Mouse (Mus musculus) kidney, adult 8-10 months (tissue): ENCODE measurements around the gene Ptgfrn.

Source experiments
- DNase-seq, 2 experiments: peaks; one replicate each; pipeline ENCODE4 v3.0.0; 2022

Ptgfrn gene

DNA sequence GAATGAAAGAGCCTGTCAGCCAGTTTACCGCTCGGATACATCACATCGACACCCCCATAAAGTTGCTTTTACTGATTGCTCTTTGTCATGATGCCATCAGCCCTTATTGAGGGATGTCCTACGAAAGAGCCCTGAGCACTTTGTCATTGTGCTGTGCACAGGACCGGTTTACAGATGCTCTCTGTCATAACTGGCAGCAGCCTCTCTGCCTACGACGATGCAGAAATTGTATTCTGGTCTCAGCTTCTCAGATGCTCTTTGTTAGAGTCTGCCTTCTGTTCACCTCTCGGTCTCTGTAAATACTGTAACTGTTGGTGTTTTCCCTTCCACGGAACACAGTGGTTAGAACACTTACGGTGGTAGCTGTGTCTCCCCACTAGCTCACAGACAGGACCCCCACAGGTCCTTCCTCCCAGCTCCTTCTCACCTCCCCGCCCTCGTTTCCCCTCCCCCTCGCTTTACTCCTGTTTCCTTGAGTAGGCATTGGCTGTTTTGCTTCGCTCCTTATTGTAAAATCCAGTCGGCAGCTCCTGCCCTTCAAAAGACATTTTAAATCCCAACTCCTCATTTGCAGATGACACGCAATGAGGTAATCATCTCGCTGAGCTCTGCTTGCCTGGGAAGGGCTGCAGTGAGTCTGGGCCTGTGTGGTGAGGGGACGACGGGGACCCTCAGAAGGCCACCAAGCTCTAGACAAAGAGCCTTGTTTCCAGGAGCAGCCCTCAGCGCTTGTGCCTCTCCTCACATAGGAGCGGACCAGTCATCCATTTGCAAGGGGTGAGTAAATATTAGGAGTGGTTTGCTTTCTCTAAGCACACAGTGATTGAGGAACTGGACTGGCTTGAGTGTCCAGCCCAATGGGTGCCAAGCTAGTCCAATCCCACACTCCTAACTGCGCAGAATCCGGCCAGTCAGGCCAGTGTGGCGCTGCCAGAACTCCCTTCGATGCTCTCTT lies 6.6 kb upstream of the Ptgfrn start:
- no peak for DNase-seq

GRCm38 (mm10) chr3:101112518-101112894 lies 2.4 kb upstream of the Ptgfrn start:
- no peak for DNase-seq

DNA sequence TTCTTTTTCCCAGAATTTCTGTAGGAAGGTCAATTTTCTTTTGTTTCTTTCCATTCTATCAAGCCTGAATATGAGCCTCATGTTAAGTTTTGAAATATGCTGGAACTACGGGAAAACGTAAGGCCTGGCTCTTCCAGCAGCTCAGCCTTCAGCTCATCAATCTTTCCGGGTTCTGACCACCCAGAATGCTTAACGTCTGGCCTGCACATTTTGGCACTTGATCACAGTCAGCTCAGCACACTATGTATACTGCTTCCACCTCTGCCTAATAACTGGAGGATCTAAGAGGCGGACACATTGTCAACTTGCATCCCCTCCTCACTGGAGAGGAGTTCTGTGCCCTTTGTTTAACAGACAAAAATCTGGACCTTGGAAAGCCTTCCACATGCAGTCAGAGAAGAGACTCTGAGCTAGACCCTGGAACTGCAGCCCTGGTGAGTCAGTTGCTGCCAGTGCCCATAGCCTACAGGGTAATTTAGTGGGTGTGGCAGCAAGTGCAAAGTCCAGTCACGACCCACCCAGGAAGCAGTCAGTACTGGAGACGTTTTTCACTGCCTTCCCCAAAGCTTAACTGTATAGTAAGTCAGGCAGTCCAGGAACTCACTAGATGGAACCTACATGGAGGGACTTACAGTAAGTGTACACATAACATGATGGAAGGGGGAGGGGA lies 1.9 kb upstream of the Ptgfrn start:
- no peak for DNase-seq

GRCm38 (mm10) chr3:101111321-101111720 lies 1.2 kb upstream of the Ptgfrn start:
- DNase-seq: no peak

DNA sequence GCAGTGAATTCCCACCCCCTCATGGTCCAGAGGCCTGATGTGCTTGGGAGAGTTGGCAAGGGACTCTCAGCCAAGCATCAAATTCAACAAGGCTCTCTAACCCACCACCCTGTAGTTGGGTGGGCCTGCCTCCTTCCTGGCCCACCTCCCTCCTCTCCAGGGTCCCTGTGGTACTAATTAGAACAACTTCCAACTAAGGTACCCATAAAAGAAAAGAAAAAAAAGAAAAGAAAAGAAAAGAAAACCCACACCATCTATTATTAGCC lies 693 bp upstream of the Ptgfrn start:
- DNase-seq: no peak

- peak; percentile 40 to 43 for DNase-seq
Observed at GRCm38 (mm10) chr3:101109558-101110021, 488 bp downstream of the Ptgfrn start.

- no peak for DNase-seq
Observed at GRCm38 (mm10) chr3:101108848-101109247, 1.2 kb downstream of the Ptgfrn start.

- no peak for DNase-seq
Observed at GRCm38 (mm10) chr3:101108282-101108681, 1.8 kb downstream of the Ptgfrn start.

DNA sequence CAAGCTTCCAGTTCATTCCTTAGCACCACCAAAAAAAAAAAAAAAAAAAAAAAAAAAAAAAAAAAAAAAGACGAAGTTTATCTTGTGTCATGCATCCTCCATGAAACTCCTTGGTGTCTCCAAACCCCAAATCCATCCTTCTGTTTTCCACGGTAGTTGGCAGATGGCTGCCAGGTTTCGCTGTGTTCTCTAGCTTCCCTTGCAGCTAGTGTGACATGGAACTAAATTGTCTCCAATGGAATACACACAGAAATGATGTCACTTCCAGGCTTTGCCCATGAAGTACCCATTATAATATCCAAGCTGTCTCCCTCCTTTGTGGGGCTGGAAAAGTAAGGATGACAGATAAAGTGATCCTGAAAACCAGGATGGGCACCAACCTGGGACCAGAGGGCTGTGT lies 3.8 kb downstream of the Ptgfrn start:
- DNase-seq: no peak

DNA sequence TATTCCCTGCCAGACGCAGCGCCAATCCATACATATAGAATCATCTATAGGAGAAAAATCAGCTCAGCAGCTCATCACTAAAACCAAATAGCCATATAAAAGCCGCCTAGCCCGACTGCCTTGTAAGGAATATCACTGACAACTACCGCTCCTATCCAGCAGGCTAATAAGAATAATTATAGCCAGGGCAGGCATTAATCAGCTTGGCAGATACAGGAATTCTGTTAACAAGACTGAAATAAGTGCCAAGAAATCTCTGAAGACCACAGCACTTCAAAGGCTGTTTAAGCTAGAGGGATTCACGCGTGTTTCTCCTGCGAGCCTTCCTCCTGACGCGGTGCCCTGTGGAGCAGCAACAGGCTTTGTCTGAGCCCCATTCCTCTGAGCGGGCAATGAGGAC lies 4.6 kb downstream of the Ptgfrn start:
- no peak for DNase-seq

- no peak for DNase-seq
Observed at GRCm38 (mm10) chr3:101104883-101105282, 5.2 kb downstream of the Ptgfrn start.

DNA sequence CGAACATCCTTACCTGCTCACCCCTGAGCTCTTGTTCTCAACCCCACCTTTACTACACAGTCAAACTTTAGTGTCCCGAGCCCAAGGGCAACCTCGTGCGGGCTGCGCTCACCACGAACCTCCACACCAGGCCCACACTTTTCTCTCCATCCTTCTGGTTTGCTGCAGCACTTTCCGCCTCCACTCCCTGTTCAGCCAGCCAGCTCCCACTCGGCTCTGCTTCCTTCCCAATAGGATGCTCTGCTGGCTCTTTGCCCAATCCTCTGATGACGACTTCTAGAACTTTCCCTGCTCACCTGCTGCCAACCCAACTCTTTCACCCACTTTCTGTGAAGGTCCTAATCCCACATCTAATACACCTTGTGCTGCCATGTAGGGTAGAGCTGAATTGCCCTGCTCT lies 6.3 kb downstream of the Ptgfrn start:
- DNase-seq: no peak

GRCm38 (mm10) chr3:101102106-101102505 lies 8.0 kb downstream of the Ptgfrn start:
- DNase-seq: no peak

DNA sequence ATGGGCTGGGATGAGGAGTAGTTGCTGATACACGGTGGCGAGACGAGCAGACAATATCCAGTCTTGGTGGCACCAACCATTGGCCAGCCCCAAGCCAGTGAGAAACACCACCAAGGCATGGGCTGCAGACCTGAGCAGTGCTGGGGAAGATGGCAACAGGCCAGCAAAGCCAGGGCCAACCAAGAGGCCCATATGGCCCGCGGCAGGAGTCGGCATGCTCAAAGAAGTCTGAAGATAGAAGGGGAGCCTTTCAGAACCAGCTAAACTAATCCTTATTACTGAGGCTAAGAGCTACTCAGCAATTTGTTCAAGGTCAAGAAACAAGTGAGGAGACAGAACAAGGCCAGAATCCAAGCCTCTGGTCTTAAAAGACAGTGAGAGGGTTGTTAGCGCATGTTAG lies 8.9 kb downstream of the Ptgfrn start:
- no peak for DNase-seq

GRCm38 (mm10) chr3:101099701-101100357 lies 10.2 kb downstream of the Ptgfrn start:
- DNase-seq: no peak

DNA sequence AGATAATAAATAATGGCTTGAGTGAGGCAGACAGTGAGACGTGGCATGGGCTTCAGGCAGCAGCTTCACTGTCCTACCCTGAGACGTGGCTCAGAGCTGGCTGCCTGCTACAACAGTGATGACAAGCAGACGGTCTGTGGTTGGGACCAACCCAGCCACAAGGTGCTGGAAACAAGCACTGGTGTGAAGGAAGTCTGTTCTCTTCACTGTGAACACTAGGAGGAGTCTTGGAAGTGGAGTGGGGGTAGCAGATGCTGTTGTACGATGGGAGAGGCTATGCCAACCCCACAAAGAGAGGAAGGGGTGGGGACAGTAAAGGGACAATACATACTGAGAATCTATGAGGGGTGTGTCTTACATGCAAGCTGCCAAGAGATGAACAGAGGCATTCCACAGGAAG lies 12.0 kb downstream of the Ptgfrn start:
- no peak for DNase-seq

DNA sequence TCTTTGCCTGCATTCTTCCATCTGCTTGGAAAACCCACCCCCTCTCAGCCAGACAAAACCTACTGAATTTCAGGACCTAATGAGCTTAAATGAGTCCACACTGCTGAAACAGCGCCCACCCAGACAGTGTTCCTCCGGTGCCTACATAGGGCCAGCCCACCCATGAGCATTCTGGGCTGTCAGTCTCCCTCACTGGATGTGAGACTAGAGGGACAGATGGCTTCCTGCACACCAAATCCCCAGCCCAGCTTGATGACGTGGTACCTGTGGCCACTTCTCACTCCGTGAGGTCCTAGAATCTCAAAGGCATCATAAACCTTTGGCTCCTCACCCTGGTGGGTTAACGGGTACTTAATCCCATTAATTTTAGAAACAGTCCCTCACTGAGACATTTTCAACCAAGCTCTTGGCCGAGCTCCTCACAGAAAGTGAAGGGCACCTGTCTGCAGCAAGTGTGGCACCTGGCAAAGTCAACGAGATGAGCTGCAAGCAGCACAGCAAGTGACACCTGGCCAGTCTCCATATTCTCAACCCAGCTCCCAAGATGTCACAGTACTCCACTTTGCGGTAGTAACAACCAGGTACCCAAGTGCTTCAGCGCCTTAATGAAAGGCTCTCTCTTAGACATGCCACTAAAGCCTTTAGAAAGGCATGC lies 12.8 kb downstream of the Ptgfrn start:
- no peak for DNase-seq

DNA sequence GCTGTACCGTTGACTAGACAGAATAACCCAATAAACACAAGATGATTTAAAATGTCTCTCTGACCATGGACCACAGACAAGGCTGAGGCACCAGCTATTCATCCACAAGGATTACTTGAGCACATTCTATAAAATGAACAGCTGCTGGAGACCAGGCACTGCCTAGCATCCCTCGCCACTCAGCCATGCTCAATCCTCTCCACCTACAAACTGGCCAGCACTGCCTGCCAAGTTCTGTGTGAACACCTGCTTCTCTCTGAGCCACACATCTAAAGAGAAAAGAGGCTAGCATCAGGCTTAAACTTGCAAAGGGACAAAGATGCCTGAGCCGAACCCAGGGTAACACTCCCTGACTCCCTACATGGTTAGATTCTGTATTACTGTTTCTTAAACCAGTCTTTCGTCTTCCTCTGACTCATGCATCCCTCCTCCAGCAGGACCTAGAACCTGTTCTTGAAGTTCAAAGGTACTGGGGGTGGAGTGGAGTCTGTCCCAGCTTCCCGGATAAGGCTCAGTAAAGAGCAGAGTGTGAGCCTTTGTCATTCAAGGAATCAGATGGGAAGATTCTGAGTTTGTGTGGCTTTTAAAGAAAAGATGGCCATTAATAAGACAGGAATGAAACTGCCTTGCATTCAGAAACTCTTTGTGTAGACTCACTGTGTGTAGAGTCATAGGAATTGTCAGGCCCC lies 14.2 kb downstream of the Ptgfrn start:
- no peak for DNase-seq

DNA sequence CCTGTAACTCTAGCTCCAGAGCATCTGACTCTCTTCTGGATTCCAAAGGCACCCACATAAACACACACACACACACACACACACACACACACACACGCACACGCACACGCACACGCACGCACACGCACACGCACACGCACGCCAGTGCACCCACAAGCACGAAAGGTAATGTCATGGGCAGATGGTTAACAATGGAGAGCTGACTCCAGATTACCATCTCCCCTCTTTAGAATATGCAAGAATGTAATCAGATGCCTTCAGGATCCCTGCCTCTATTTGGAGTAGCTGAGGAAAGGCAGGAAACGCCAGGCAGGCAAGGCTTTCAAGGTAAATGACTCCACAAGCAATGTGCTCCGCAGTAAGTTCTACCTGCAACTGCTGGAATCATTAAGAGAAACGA lies 17.9 kb downstream of the Ptgfrn start:
- no peak for DNase-seq

DNA sequence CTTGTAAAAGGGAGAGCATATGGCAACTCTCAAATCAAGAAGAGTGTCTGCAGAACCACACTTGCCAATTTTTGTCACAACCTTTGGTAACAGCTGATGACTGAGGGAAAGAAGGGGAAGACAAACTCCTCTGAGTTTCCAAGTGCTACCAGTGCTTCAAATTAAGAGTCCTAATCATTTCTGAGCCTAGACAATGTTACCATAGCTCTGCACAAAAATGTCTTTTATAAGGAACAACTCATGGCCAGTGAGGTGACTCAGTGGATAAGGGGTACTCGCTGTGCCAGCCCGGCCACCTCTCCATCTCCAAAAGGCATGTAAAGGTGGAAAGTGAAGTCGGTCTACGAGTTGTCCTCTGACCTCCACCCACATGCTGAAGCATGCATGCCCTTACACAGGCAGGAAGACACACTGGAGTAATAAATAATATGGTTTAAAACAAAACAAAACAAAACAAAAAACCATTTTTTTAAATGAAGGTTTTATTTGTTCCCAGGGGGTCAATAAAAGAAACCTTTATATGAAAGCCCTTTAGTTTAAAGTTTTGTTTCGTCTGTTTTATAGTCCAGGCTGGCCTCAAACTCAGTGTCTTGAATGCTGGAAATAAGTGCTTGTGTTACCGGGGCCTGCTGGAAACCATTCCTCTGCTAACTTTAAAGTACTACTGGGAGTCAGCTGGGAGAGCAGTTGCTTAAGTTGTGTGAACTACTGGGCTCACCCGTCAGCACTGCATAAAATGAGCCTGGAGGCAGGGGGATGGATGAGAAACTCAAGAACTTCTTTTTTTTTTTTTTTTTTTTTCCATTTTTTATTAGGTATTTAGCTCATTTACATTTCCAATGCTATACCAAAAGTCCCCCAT lies 23.3 kb downstream of the Ptgfrn start:
- no peak for DNase-seq

GRCm38 (mm10) chr3:101080925-101081324 lies 29.2 kb downstream of the Ptgfrn start:
- no peak for DNase-seq

- DNase-seq: no peak
Observed at GRCm38 (mm10) chr3:101078344-101078743, 31.7 kb downstream of the Ptgfrn start.
